Mouse (Mus musculus) gonadal fat pad, adult 2 months (tissue): ENCODE data around the gene C530008M17Rik. TPM values are rescaled to one million over a fixed set of nuclear protein-coding genes. Genes with fewer than 3 reads are reported as not detected.

Experiments used
- DNase-seq: peaks from one replicate; pipeline ENCODE4 v3.0.0-alpha.2; 2012; ENCODE audit warnings: low read depth
- polyA plus RNA-seq: library from polyadenylated mRNA; depleted of rRNA; stranded (reverse); fragments of >200 nt; gene quantifications from 2 replicates; pipeline ENCODE4 v1.2.3, GENCODE M21; 2012

C530008M17Rik gene
- polyA plus RNA-seq, 1 experiment, result 2.1 TPM

DNA sequence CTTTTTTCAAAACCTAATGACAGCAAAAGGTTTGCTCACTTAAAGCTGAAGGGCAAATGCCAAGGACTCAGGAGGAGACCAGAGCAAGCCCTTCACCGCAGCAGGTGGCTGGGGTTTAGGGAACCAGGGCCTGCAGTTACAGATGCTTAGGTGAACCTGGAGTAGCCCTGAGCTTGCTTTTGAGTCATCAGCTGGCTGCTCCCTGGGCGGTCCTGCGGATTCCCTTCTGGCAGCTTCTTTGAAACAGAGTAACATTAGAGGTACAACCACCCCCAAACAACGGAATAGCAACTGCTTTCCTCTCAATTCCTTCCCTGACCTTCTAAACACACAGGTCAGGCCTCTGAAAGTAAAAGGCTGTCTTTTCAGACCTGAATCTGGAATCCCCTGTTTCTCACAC is 116.5 kb downstream of the C530008M17Rik start:
- no peak for DNase-seq

DNA sequence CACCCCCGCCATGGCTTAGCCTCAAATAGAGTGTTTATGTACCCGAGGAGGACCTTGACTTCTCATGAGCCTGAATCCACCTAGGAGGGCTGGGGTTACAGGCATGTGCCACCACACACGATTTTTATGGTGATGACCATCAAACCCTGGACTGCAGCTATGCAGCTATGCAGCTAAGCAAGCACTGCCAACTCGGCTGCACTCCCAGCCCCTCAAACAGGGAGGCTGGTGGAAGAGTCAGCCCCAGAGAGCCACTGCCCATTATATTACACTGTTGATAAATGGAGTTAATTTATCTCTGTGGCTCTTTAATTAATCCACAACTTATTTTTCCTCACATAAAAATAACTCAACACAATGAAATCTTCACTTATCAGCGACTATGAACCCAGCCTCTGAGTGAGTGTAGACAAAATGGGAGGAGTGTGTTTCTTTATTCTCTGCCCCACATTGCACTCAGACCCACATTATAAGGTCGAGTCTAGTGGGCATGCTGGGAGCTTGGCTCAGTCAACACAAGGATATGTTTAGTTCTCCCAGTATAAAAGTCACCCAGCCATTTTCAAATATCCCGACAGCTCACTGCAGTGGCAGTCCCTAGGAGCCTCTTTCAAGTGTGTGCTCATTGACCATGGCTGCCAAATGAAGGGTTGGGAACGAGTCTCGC is 117.3 kb downstream of the C530008M17Rik start:
- no peak for DNase-seq

DNA sequence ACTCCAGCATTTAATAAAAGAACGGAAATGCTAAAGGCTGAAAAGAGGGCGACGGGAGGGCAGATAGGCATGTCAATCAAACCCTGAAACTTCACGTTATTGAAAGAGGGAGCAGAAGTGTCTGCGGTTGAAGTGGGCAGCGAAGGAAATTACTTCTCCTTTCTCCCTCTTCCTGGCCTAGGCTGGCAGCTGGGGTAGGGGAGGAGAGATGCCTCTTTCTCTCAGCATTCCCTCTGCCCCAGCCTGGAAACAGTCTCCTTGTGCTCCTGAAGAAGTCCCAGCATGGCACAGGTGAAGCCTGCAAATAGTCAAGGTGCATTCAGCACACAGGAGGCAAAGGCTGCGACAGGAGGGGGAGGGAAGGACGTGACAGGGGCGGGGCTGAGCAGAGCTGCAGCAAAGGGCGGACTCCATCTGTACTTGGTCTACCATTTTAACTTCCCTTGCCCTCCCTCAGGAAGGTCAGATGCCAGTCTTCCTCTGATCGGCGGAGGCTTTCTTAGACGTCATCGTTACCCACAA is 122.8 kb downstream of the C530008M17Rik start:
- no peak for DNase-seq

GRCm38 (mm10) chr5:76781943-76782342 is 125.6 kb downstream of the C530008M17Rik start:
- DNase-seq, result no peak

- DNase-seq, result no peak
Observed at GRCm38 (mm10) chr5:76782414-76783103, 126.2 kb downstream of the C530008M17Rik start.

GRCm38 (mm10) chr5:76783104-76783441 is 126.8 kb downstream of the C530008M17Rik start:
- DNase-seq, result no peak

DNA sequence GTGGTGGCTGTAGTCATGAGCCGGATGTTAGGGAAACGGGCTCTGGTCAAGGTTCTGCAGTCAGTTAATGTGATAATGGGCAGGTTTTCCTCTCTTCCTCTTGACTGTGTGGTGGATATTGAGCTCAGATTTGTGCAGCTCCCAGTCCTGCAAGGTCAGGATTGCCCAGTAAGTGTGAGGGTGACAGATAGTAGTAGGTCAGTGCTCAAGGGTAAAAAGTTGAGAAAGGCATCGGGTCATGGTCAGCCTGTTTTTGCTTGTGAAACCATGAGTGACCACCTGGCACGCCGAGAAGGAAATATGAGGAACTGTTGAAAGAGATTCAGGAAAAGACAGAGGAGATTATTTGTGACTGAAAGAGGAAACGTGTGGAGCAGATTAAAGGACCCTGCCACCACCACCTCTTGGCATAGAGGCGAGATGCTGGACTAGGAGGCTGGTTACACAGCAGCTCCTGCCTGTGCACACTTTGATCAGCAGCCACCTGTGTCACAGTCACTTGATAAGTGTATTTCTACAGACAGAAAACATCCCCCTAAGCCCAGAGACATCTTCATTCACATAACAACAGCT is 127.9 kb downstream of the C530008M17Rik start:
- DNase-seq, result no peak

- no peak for DNase-seq
Observed at GRCm38 (mm10) chr5:76785013-76785412, 128.7 kb downstream of the C530008M17Rik start.

DNA sequence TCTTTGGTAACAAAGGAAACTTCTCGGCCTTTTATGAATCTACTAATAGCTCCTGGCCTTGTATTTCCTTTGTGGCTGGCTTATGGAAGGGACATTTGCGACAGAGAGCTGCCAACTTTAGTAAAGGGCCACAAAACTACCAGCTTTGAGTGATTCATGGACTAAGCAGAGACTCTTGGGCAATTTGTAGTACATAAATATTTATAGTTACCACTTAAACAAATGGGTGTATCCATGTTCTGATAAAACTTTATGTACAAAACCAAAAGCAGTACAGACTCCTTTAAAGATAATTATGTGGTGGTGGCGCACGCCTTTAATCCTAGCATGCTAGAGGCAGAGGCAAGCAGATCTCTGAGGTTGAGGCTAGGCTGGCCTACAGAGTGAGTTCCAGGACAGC is 133.6 kb downstream of the C530008M17Rik start:
- DNase-seq, result no peak

DNA sequence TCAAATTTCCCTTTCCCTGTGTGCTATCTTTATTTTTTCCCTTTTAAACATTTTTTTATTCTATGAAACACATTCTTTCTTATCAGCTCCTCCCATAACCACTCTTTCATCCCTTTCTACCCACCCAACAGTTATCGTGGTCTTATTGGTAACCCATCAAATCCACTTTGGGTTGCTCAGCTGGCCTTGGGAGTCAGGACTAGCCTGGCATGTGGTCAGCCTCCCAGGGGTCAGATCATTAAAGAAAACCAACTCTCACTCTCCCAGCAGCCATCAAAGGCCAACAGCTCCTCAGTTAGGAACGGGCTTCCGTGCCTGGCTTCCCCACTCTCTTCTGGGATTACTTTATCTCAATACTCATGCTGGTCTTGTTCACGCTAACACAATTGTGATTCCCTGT is 135.0 kb downstream of the C530008M17Rik start:
- DNase-seq, result no peak

DNA sequence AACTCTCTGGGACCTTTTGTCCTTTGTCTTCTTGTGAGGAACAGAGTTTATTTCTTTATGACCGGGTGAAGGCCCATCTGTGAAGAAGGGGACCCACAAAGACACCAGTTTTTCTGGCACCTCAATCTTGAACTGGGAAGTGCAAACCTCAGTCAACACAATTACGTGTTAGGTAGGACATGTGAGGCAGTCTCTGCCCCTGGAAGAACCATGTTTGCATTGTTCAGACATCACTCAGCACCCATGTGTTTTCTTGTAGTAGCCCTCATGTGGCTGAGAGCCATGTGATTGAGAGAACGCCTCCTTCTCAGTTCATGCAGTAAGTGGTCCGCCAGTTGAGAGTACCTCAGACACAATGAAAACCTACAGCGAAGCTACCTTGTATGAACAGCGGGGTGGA is 136.4 kb downstream of the C530008M17Rik start:
- DNase-seq, result no peak

GRCm38 (mm10) chr5:76798043-76798442 is 141.7 kb downstream of the C530008M17Rik start:
- DNase-seq, result no peak

DNA sequence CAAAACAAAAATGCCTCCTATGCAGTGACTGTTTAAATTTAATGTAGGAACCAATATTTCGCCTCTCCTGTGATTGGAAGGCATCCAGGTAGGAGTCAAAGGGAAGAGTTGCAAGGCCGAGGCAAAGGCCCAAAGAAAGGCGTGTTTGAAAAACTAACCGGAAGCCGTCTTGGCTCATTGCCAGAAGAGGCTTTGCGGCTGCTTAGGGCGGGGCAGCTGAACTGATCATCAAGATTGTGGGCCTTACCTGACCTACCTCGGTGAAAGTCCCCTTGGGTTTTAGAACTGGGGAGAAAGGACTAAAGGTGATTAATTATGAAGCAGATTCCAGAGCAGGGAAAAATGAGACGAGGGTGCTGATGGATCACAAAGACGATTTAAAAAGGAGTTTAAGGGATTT is 143.2 kb downstream of the C530008M17Rik start:
- DNase-seq, result no peak

- DNase-seq, result no peak
Observed at GRCm38 (mm10) chr5:76809031-76809430, 152.7 kb downstream of the C530008M17Rik start.

DNA sequence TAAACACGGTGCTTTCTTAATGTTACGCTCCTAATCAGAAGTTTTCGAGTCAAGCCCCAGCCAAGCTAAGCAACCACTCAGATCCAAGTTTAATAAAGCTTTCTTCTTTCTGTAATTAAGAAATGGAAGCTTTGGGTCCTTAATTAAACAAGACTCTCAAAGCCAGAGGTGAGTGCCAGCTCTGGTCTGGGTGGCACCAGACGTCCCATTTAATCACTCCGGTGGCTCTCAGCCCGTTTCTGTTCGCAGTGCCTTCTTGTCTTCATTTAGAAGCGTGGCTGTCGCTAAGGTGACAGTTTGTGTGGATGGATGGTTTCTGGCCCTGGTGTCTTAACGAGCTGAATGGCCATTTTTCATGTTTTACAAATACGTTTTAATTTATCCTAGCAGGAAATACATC is 158.7 kb downstream of the C530008M17Rik start:
- DNase-seq, result no peak

DNA sequence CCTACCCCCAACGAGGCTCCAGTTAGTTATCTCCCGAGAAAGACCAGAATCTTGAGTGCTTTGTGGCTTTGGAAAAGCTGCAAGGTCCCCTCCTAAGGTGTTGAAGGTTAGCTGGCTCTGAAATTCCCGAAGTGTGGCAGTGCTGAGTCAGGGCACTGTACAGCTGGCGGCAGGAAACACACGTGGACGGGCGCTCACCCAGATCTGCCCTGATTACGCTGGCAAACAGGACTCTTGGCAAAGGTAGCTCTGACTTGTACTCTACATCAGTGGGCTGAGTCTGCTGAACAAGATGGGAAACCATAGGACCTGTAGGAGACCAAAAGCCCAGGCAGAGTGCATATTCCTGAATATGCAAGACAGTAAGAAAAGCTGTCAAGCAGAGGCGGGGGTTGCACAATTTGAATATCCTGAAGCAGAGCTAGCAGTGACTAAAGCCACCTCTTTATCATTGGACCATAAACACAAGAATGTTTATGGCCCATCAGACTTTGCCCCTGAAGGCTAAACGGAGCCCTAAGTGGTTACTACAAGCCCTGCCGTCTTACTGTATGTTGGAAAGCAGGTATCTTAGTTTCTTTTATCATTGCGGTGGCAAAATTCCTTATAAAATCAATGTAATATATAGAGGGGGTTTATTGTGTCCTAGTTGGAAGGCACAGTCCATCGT is 159.6 kb downstream of the C530008M17Rik start:
- no peak for DNase-seq

DNA sequence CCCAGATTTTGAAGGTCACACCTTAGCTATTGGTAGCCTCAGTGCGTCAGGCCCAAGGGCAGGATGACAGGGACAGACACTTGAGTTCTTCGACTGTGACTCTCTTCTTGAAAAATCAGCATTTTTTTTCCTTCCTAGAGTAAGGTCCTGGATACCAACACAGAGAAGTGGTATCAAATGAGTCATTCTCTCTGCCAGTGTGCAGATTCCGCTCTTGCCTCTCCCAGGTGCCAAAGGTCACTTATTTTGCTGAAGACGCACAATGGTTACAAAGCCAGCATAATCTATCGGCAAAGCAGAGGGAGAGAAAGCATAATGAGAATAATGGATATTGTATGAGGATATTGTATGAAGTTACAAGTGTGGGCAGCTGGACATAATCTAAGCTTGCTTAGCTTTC is 160.4 kb downstream of the C530008M17Rik start:
- no peak for DNase-seq

DNA sequence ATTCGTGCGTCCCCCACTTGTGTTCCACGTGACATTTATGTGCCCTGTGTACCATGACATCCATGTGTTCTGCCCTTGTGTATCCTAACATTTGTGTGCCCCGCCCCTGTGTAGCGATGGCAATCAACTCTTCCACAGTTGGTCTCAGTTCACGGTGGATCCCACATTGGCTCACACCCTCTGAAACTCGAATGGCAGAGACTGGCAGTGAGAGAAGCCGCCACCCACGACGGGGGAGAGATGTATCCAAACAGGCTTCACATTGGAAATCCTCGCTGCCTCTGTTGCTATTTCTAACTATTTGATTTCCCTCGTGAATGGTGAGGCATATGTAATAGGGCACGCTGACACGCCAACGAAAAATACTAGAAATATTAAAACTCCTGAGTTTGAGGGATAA is 161.4 kb downstream of the C530008M17Rik start:
- DNase-seq, result no peak

DNA sequence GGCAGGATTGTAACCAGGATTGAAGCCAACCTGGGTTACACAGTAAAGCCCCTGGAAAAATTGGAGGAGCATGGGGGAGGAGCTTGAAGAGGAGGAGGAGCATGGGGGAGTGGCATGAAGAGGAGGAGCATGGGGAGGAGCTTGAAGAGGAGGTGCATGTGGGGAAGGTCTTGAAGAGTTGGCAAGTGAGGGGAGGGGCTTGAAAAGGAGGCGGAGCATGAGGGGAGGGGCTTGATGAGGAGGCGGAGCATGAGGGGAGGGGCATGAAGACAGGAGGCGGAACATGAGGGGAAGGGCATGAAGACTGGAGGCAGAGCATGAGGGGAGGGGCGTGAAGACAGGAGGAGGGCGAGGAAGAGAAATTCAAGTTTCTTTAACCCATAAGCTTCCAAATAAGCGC is 162.5 kb downstream of the C530008M17Rik start:
- DNase-seq, result no peak

DNA sequence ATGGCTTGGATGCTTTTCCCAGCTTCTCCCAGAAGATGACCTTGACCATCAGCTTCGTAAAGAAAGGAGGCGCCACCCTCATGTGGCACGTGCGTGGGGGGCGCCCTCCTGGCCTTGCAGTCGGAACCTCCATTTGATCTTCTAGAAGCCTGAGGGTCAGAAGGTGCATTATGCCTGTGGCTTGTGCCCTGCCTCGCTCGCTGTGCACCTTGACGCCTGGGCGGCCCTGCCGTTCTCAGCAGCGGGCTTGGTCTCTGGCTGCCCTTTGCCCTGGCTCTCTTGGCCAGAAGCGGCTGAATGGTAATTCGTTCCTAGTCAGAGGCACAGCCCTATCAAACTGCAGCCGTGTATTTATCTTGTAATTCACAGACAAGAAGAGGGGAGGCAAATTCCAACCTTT is 165.8 kb downstream of the C530008M17Rik start:
- DNase-seq, result no peak

DNA sequence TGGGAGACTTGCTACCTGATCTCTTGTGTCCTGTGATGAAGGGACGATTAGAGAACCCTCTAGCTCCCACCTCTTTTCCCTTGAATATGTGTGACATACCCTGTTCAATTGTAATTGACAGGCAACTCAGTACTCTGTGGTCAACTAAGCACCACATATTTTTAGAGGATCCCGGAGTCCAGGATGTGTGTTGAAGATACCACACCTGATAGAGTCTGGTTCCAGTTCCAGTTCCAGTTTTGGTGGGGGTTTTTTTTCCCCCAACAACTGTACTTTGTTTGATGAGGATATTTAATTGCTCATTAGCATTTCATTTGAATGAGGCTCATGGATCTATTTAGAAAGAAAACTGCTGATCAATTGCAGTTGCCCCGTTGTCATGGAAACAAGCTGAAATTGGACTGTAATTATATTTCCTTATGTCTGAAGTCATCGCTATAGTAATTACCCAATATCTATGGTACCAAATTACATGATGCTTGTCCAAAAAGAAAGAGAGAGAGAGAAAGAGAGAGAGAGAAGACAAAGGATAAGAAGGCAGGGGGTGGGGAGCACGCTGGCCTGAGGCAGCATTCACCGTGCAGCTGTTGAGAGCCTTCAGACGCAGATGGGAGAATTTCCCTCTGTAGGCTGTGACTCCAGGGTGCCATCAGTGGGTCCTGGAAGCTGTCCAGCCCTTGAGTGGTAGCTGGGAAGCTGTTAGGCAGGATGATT is 172.4 kb downstream of the C530008M17Rik start:
- DNase-seq, result no peak
